Mouse (Mus musculus) C2C12 (cell line): Measurements from ENCODE around the gene Cltc.

Experiments used
- CTCF ChIP-seq: IDR thresholded peaks from one replicate; pipeline ENCODE4 v1.5.1; 2011; ENCODE audit not compliant: control insufficient read depth, insufficient read depth, insufficient read length
- MAX ChIP-seq: IDR thresholded peaks from one replicate; pipeline ENCODE4 v1.6.1; 2011; ENCODE audit warnings: mild to moderate bottlenecking, control low read depth
- MYOD1 ChIP-seq: IDR thresholded peaks from one replicate; pipeline ENCODE4 v1.6.1; 2011; ENCODE audit warnings: low read depth; ENCODE audit not compliant: control insufficient read depth, insufficient read length

DNA sequence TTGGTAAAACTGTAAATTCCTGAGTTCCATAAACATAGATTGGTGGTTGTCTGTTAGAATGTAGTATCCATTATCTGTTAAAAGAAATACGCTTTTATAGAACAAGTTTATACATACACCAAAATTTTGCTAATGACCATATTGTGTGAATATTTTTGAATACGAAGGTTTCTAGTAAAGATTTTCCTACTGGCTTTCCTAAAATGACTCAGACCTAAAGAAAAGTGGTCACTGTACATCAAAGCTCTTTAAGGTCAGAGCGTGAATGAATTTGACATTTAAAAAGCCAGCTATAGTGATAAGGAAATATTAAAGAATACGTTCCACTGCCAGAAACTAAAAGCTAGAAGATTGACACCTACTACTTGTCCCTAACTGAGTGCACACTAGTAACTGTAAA is 112.8 kb downstream of the Cltc start:
- TF ChIP-seq CTCF (no peak), MYOD1 (no peak), MAX (no peak)
